Mouse (Mus musculus): ENCODE results near the gene Msantd1. TPM values are rescaled to one million over a fixed set of nuclear protein-coding genes. Genes with fewer than 3 reads are reported as not detected.
A peak's percentile ranks its signal among the peaks of the same experiment; 100 is the strongest.

Msantd1 gene
- polyA plus RNA-seq, 1 experiment from 2014 or later: 0.82 TPM

DNA sequence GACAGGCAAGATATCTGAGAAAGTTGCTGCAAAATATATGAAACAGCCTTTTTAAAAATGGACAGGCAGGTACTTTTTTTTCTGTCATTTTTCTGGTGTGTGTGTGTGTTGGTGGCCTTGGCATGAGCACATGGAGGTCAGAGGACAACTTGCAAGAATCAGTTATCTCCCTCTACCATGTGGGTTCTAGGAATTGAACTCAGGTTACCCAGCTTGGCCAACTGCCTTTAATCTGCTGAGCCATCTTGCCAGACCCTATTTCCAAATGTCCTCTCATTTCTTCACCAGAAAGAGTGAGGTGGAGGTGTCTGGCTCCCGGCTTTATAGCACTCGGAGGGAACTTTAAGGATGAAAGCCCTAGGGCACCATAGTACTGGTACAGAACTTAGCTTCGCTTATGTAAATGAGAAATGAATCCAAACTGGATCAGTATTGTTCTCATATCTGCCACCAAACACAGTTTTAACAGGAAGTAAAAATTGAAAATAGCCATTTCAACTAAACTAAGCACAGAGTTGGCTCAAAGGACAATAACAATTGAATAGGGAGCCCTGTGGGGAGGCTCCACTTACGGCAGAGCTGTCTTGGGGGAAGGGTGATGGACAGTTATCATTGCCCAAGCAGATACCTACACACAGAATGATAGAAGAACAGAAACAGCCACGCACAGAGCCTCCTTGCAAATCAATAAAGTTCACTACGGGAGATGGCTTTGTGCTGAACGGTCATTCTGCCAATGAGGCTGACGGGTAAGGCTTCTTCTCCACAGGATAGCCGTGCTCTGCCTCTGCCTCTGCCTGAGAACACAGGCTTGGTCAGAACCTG lies 22.6 kb downstream of the Msantd1 start:
- no peak for ATAC-seq (ENCODE audit: insufficient number of reproducible peaks, low FRiP score, low TSS enrichment, low read depth)
- 78% methylated on average over 9 of the region's 9 CpGs for WGBS
- no peaks in the 10 kb centered on the region for H3K9me3 ChIP-seq

GRCm38 (mm10) chr5:34931091-34931490 lies 23.3 kb downstream of the Msantd1 start:
- Histone ChIP-seq H3K4me3 (no peak overlapping the region), H3K4me1 (peaks cover 17% of the 10 kb centered on the region), H3K36me3 (no peaks in the 10 kb centered on the region), H3K27ac (peak overlapping the region; percentile 73; the same call in 1 of the 2 replicates), H3K9me3 (no peaks in the 10 kb centered on the region), H3K27me3 (no peaks in the 10 kb centered on the region), H3K9ac (no peak overlapping the region), H3K4me2 (no peak overlapping the region)
- no peak for ATAC-seq (ENCODE audit: insufficient number of reproducible peaks, low FRiP score, low TSS enrichment, low read depth)
- 35% methylated on average over 2 of the region's 2 CpGs for WGBS

More for the DNA sequence above, 22.6 kb downstream of the Msantd1 start:
- Histone ChIP-seq H3K27me3 (no peaks in the 10 kb centered on the region), H3K27ac (no peak overlapping the region; the same call in 1 of the 2 replicates), H3K4me1 (peaks cover 17% of the 10 kb centered on the region), H3K4me3 (no peak overlapping the region), H3K4me2 (no peak overlapping the region), H3K9ac (no peak overlapping the region), H3K36me3 (peaks cover 5% of the 10 kb centered on the region; the same call in 1 of the 2 replicates)

- H3K36me3 ChIP-seq: no peaks in the 10 kb centered on the region
- no peaks in the 10 kb centered on the region for H3K27me3 ChIP-seq
- no peak overlapping the region for H3K9ac ChIP-seq
- H3K4me1 ChIP-seq: peaks cover 17% of the 10 kb centered on the region
- WGBS: 30% methylated on average over 11 of the region's 11 CpGs
- H3K4me2 ChIP-seq: no peak overlapping the region
- no peaks in the 10 kb centered on the region for H3K9me3 ChIP-seq
- peak overlapping the region; percentile 73 for H3K27ac ChIP-seq
- H3K4me3 ChIP-seq: no peak overlapping the region
- ATAC-seq (ENCODE audit: insufficient number of reproducible peaks, low FRiP score, low TSS enrichment, low read depth): no peak
Observed at GRCm38 (mm10) chr5:34931516-34932457, 24.0 kb downstream of the Msantd1 start.

- Histone ChIP-seq H3K4me3 (no peak overlapping the region), H3K4me1 (peaks cover 17% of the 10 kb centered on the region), H3K36me3 (no peaks in the 10 kb centered on the region), H3K9ac (no peak overlapping the region), H3K4me2 (no peak overlapping the region), H3K9me3 (no peaks in the 10 kb centered on the region), H3K27ac (peak overlapping the region; percentile 73; the same call in 1 of the 2 replicates), H3K27me3 (no peaks in the 10 kb centered on the region)
- WGBS: 56% methylated on average over 4 of the region's 4 CpGs
- no peak for ATAC-seq (ENCODE audit: insufficient number of reproducible peaks, low FRiP score, low TSS enrichment, low read depth)
Observed at GRCm38 (mm10) chr5:34932458-34932806, 24.6 kb downstream of the Msantd1 start.

GRCm38 (mm10) chr5:34933461-34933860 lies 25.6 kb downstream of the Msantd1 start:
- H3K27me3 ChIP-seq: no peaks in the 10 kb centered on the region
- H3K4me1 ChIP-seq: peaks cover 17% of the 10 kb centered on the region
- H3K9ac ChIP-seq: no peak overlapping the region
- ATAC-seq (ENCODE audit: insufficient number of reproducible peaks, low FRiP score, low TSS enrichment, low read depth): no peak
- H3K9me3 ChIP-seq: no peaks in the 10 kb centered on the region
- H3K36me3 ChIP-seq: no peaks in the 10 kb centered on the region
- no peak overlapping the region for H3K4me2 ChIP-seq
- no peak overlapping the region for H3K27ac ChIP-seq
- no peak overlapping the region for H3K4me3 ChIP-seq
- WGBS: 95% methylated on average over 1 of the region's 1 CpGs

DNA sequence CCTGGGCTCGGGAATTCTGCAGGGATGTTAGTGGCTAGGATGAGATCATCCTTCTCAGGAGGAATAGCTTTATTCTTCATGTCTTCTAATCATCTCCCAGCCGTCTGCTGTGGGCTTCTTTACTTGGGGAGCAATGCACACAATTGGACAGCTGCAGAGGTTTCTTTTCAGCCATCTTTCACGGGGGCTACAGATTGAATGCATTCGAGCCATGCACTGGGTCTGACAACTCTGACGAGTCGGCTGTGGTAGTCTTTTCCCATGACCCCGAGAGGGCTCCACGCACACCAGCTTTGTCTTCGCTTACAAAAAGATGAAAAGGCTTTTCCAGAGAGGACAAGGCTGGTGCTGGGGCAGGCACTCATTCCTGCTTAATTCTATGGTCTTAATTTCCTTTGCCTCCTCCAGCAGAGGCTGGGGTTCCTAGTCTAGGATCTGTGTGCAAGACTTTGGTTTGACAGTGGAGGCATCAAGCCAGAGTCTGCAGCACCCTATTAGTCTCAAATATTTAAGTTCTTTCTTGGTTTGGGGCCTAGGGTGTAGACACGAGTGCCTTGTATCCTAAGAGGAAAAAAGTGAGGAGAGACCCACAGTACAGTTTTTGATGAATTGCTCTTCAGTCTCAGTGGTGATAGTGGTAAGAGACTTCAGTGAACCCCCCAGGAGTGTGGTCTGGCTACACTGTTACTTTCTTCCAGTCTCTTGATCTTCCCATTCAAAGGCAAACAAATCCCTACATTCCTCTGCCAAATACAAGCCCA lies 34.1 kb downstream of the Msantd1 start:
- Histone ChIP-seq H3K9ac (no peak overlapping the region), H3K4me2 (no peak overlapping the region), H3K36me3 (no peaks in the 10 kb centered on the region), H3K9me3 (no peaks in the 10 kb centered on the region), H3K27ac (no peak overlapping the region), H3K4me1 (no peaks in the 10 kb centered on the region), H3K27me3 (no peaks in the 10 kb centered on the region), H3K4me3 (no peak overlapping the region)
- no peak for ATAC-seq (ENCODE audit: insufficient number of reproducible peaks, low FRiP score, low TSS enrichment, low read depth)
- WGBS: 65% methylated on average over 10 of the region's 10 CpGs

- Histone ChIP-seq H3K4me1 (peaks cover 1% of the 10 kb centered on the region; the same call in 1 of the 2 replicates), H3K27ac (no peak overlapping the region), H3K27me3 (no peaks in the 10 kb centered on the region), H3K4me3 (no peak overlapping the region), H3K36me3 (no peaks in the 10 kb centered on the region), H3K4me2 (no peak overlapping the region), H3K9ac (no peak overlapping the region), H3K9me3 (no peaks in the 10 kb centered on the region)
- no peak for ATAC-seq (ENCODE audit: insufficient number of reproducible peaks, low FRiP score, low TSS enrichment, low read depth)
- WGBS: 87% methylated on average over 3 of the region's 3 CpGs
Observed at GRCm38 (mm10) chr5:34943428-34943827, 35.6 kb downstream of the Msantd1 start.

DNA sequence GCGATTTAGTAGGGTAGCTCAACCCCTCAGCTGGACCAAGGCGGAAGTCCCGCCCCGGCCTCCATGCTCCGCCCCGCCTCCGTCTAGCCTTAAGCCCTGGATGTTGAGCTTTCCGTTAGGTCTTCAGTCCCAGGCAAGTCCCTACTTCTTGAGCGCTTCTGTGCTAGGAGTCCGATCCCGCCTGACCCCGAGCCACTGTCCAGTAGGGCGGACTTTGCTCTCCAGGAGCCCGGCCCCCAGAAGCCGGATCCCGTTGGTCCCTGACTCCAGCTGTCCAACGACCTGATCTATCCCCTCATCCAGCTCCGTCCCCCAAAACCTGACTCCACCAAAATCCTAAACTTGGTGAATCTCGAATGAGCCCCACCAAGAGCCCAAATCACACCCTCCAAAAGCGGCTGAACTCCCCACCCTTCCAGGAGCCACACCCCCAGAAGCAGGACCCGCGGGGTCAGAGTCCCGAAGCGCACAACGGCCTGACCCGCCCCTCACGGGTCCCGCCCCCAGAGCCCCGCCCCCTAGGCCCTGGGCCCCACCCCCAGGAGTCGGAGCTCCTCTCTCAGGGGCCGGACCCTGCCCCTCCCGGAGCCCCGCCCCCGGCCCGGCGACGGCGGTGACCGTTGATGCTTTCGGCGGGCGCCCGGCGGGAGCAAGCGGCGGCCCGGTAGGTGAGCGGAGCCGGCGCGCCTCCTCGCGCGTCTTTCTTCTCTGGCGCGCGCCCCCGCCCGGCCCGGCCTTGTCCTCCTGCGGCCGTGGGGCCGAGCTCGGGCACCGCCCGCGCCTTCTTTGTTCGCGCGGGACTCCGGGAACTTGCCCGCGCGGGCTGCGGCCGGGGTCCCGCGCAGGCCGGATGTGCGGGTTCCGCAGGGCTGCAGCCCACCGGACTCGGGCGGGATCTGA lies 41.3 kb downstream of the Msantd1 start, which contains the start of gene Rgs12:
TSS of gene Rgs12 (plus strand) at position 585 of the 900 bp plus-strand sequence.
- H3K4me1 ChIP-seq: peaks cover 21% of the 10 kb centered on the region
- peak within 1 kb of the TSS; percentile 83 for H3K27ac ChIP-seq
- H3K9ac ChIP-seq: peak within 1 kb of the TSS; percentile 73
- under 1% methylated on average over 76 of the region's 84 CpGs for WGBS
- peak within 1 kb of the TSS; percentile 67 for H3K4me3 ChIP-seq
- H3K4me2 ChIP-seq: peak within 1 kb of the TSS; percentile 78
- H3K36me3 ChIP-seq: peaks cover 4% of the 10 kb centered on the region; the same call in 1 of the 2 replicates
- H3K9me3 ChIP-seq: no peaks in the 10 kb centered on the region
- H3K27me3 ChIP-seq: no peaks in the 10 kb centered on the region
- peak; percentile 94 for ATAC-seq (ENCODE audit: insufficient number of reproducible peaks, low FRiP score, low TSS enrichment, low read depth)

DNA sequence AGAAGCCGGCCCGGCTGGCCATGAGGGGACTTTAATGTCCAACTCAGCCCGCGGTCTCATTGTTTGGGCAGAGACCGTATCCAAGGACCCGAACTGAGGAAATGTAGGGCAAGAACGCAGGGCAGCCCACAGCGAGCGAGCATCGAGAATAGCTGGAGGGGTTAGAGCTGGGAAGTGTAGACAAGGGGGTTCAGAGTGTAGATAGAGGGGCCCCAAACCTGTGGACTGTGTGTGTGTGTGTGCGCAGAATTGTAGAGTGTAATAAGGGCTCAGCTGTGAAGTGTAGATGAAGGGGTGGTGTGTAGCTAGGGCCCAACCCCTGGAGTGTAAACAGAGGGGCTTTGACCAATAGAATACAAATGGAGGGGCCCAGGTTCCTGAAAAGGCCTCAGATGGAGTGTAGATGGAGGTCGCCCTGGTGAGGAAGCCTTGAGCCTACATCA lies 42.0 kb downstream of the Msantd1 start:
- Histone ChIP-seq H3K36me3 (peaks cover 4% of the 10 kb centered on the region; the same call in 1 of the 2 replicates), H3K9ac (peak overlapping the region; percentile 73), H3K9me3 (no peaks in the 10 kb centered on the region), H3K27ac (peak overlapping the region; percentile 83), H3K27me3 (no peaks in the 10 kb centered on the region), H3K4me1 (peaks cover 24% of the 10 kb centered on the region), H3K4me2 (peak overlapping the region; percentile 78), H3K4me3 (peak overlapping the region; percentile 67)
- peak; percentile 8; the same call in 1 of the 2 replicates for ATAC-seq (ENCODE audit: insufficient number of reproducible peaks, low FRiP score, low TSS enrichment, low read depth)
- under 1% methylated on average over 12 of the region's 12 CpGs for WGBS

- H3K4me2 ChIP-seq: peak overlapping the region; percentile 78
- no peaks in the 10 kb centered on the region for H3K9me3 ChIP-seq
- H3K4me1 ChIP-seq: peaks cover 25% of the 10 kb centered on the region
- ATAC-seq (ENCODE audit: insufficient number of reproducible peaks, low FRiP score, low TSS enrichment, low read depth): no peak
- H3K4me3 ChIP-seq: peak overlapping the region; percentile 67
- H3K27ac ChIP-seq: peak overlapping the region; percentile 11; the same call in 1 of the 2 replicates
- peaks cover 4% of the 10 kb centered on the region; the same call in 1 of the 2 replicates for H3K36me3 ChIP-seq
- no peaks in the 10 kb centered on the region for H3K27me3 ChIP-seq
- WGBS: 66% methylated on average over 6 of the region's 6 CpGs
- H3K9ac ChIP-seq: no peak overlapping the region
Observed at GRCm38 (mm10) chr5:34950486-34951160, 42.8 kb downstream of the Msantd1 start.

Data from limb, embryonic 15.5 days (tissue).